Mouse (Mus musculus) macrophage (primary cell): ENCODE results near the gene Gm28051. TPM values are rescaled to one million over a fixed set of nuclear protein-coding genes. Genes with fewer than 3 reads are reported as not detected.

Source experiments
- H3K27ac ChIP-seq: fragments of 350-480 bp; formaldehyde crosslinking; 2 replicates; pipeline ENCODE4 v1.9.0; 2021
- H3K36me3 ChIP-seq: fragments of 350-480 bp; formaldehyde crosslinking; 2 replicates; pipeline ENCODE4 v1.9.0; 2021; ENCODE audit errors: inconsistent target
- H3K4me3 ChIP-seq: fragments of 350-480 bp; formaldehyde crosslinking; 2 replicates; pipeline ENCODE4 v1.9.0; 2021; ENCODE audit errors: inconsistent target
- H3K79me2 ChIP-seq: fragments of 350-480 bp; formaldehyde crosslinking; 2 replicates; pipeline ENCODE4 v1.9.0; 2021; ENCODE audit errors: inconsistent target
- WGBS: methylation state at CpG from one replicate; pipeline ENCODE4 v1.1.7; 2026; ENCODE audit warnings: inconsistent platforms; ENCODE audit not compliant: missing documents; 5-methylcytosine and 5-hydroxymethylcytosine counted together
- polyA plus RNA-seq: library from polyadenylated mRNA; stranded (reverse); fragments of 250-400 nt; gene quantifications from 3 replicates; pipeline ENCODE4 v1.2.4, GENCODE M21; 2018; ENCODE audit warnings: inconsistent platforms

Gene Gm28051
- polyA plus RNA-seq, 1 experiment from 2014 or later = not detected

- Histone ChIP-seq H3K4me3 (no peak overlapping the region), H3K27ac (no peak overlapping the region), H3K79me2 (peaks cover 73% of the 10 kb centered on the region; the same call in 1 of the 2 replicates), H3K36me3 (peaks cover 23% of the 10 kb centered on the region; the same call in 1 of the 2 replicates)
- 77% methylated on average over 6 of the region's 6 CpGs for WGBS
Measured at GRCm38 (mm10) chr12:102678820-102679219, 78.7 kb downstream of the Gm28051 start.

- Histone ChIP-seq H3K79me2 (peaks cover 55% of the 10 kb centered on the region; the same call in 1 of the 2 replicates), H3K4me3 (no peak overlapping the region), H3K36me3 (peaks cover 26% of the 10 kb centered on the region), H3K27ac (no peak overlapping the region)
- WGBS = 96% methylated on average over 3 of the region's 3 CpGs
Measured at GRCm38 (mm10) chr12:102677089-102677488, 80.5 kb downstream of the Gm28051 start.

GRCm38 (mm10) chr12:102674556-102674955, 83.0 kb downstream of the Gm28051 start:
- WGBS = 69% methylated on average over 10 of the region's 10 CpGs

GRCm38 (mm10) chr12:102674123-102674522, 83.4 kb downstream of the Gm28051 start:
- Histone ChIP-seq H3K36me3 (peaks cover 26% of the 10 kb centered on the region), H3K4me3 (no peak overlapping the region), H3K79me2 (peaks cover 27% of the 10 kb centered on the region; the same call in 1 of the 2 replicates), H3K27ac (no peak overlapping the region)
- WGBS = 71% methylated on average over 13 of the region's 13 CpGs

More at GRCm38 (mm10) chr12:102674556-102674955, 83.0 kb downstream of the Gm28051 start:
- Histone ChIP-seq H3K79me2 (peaks cover 31% of the 10 kb centered on the region; the same call in 1 of the 2 replicates), H3K4me3 (no peak overlapping the region), H3K27ac (no peak overlapping the region), H3K36me3 (peaks cover 26% of the 10 kb centered on the region)

GRCm38 (mm10) chr12:102672857-102673839, 84.4 kb downstream of the Gm28051 start:
- WGBS = 76% methylated on average over 19 of the region's 20 CpGs
- Histone ChIP-seq H3K27ac (no peak overlapping the region), H3K36me3 (peaks cover 32% of the 10 kb centered on the region), H3K79me2 (peaks cover 18% of the 10 kb centered on the region; the same call in 1 of the 2 replicates), H3K4me3 (no peak overlapping the region)

- H3K4me3 ChIP-seq = no peak overlapping the region
- peaks cover 8% of the 10 kb centered on the region; the same call in 1 of the 2 replicates for H3K79me2 ChIP-seq
- 32% methylated on average over 8 of the region's 8 CpGs for WGBS
- no peak overlapping the region for H3K27ac ChIP-seq
- H3K36me3 ChIP-seq = peaks cover 39% of the 10 kb centered on the region
Measured at GRCm38 (mm10) chr12:102672176-102672575, 85.4 kb downstream of the Gm28051 start.

GRCm38 (mm10) chr12:102670848-102671247, 86.7 kb downstream of the Gm28051 start:
- WGBS = 85% methylated on average over 8 of the region's 8 CpGs
- Histone ChIP-seq H3K79me2 (no peaks in the 10 kb centered on the region; the same call in 1 of the 2 replicates), H3K4me3 (no peak overlapping the region), H3K36me3 (peaks cover 39% of the 10 kb centered on the region), H3K27ac (no peak overlapping the region)

Other genes starting within 250 kb of the Gm28051 start
- gene Chga, start 202.8 kb downstream of the Gm28051 start, polyA plus RNA-seq = not detected in 3 replicates
- gene Itpk1, start 52.8 kb downstream of the Gm28051 start, polyA plus RNA-seq = 10.4 to 13.5 TPM (median 12.1 TPM) in 3 replicates
- gene Moap1, start 14.1 kb downstream of the Gm28051 start, polyA plus RNA-seq = 4.7 to 7.2 TPM (median 6.1 TPM) in 3 replicates
- gene Tmem251, start 14.0 kb downstream of the Gm28051 start, polyA plus RNA-seq = 11.4 to 13.5 TPM (median 12.9 TPM) in 3 replicates
- 5.2 to 11.5 TPM (median 9.4 TPM) in 3 replicates for gene Gon7, start within 50 bp of the Gm28051 start, polyA plus RNA-seq
- 11.5 to 23.4 TPM (median 20.9 TPM) in 3 replicates for gene Ubr7, start 202 bp upstream of the Gm28051 start, polyA plus RNA-seq
- gene Gm20604, start 907 bp upstream of the Gm28051 start, polyA plus RNA-seq = 4.1 to 7.2 TPM (median 4.5 TPM) in 3 replicates
- gene Btbd7, start 120.7 kb upstream of the Gm28051 start, polyA plus RNA-seq = 8.2 to 12.0 TPM (median 9.3 TPM) in 3 replicates
- gene Cox8c, start 141.6 kb upstream of the Gm28051 start, polyA plus RNA-seq = not detected in 3 replicates
- 0.01 TPM in 1 of 3 replicates, not detected in the others for gene Unc79, start 191.1 kb upstream of the Gm28051 start, polyA plus RNA-seq